Mouse (Mus musculus) right cerebral cortex, postnatal 36 days (tissue): ENCODE measurements around the gene B830017H08Rik.
A peak's percentile ranks its signal among the peaks of the same experiment; 100 is the strongest.

Source experiments
- DNase-seq, 2 experiments: peaks; one replicate each; pipeline ENCODE4 v3.0.0; 2022; ENCODE audit warnings: low spot score in 2 of 2, mixed read lengths in 1 of 2

Gene B830017H08Rik

GRCm38 (mm10) chr16:17832821-17833220 is at the start of gene B830017H08Rik:
Gene B830017H08Rik (plus strand): TSS chr16:17833121.
- DNase-seq, result no peak

GRCm38 (mm10) chr16:17785337-17785736 is 47.6 kb upstream of the B830017H08Rik start:
- DNase-seq, result no peak

- no peak for DNase-seq
These were observed 40.2 kb upstream of the B830017H08Rik start for GRCm38 (mm10) chr16:17792728-17793127.

- DNase-seq, result no peak
These were observed 38.9 kb upstream of the B830017H08Rik start for GRCm38 (mm10) chr16:17794047-17794446.

- DNase-seq, result no peak
These were observed 37.3 kb upstream of the B830017H08Rik start for GRCm38 (mm10) chr16:17795643-17796042.

- no peak for DNase-seq
These were observed 36.4 kb upstream of the B830017H08Rik start for GRCm38 (mm10) chr16:17796519-17796918.

- no peak for DNase-seq
These were observed 35.7 kb upstream of the B830017H08Rik start, which contains the start of gene Scarf2 for GRCm38 (mm10) chr16:17796971-17797811. Gene Scarf2 (plus strand): TSS chr16:17797282.

GRCm38 (mm10) chr16:17797812-17798311 is 35.1 kb upstream of the B830017H08Rik start:
- no peak for DNase-seq

GRCm38 (mm10) chr16:17798321-17799180 is 34.4 kb upstream of the B830017H08Rik start:
- no peak for DNase-seq

- DNase-seq, result no peak
These were observed 33.3 kb upstream of the B830017H08Rik start for GRCm38 (mm10) chr16:17799584-17799983.

GRCm38 (mm10) chr16:17801777-17802455 is 31.0 kb upstream of the B830017H08Rik start:
- DNase-seq, result no peak

- DNase-seq, result no peak
These were observed 30.5 kb upstream of the B830017H08Rik start for GRCm38 (mm10) chr16:17802456-17802838.

- DNase-seq, result peak; percentile 54 to 55
These were observed 29.9 kb upstream of the B830017H08Rik start for GRCm38 (mm10) chr16:17802839-17803674.

GRCm38 (mm10) chr16:17803675-17804448 is 29.1 kb upstream of the B830017H08Rik start:
- no peak for DNase-seq

GRCm38 (mm10) chr16:17804449-17804912 is 28.4 kb upstream of the B830017H08Rik start:
- no peak for DNase-seq

- no peak for DNase-seq
These were observed 27.9 kb upstream of the B830017H08Rik start for GRCm38 (mm10) chr16:17804982-17805381.

GRCm38 (mm10) chr16:17806581-17807191 is 26.2 kb upstream of the B830017H08Rik start:
- no peak for DNase-seq

GRCm38 (mm10) chr16:17807192-17808009 is 25.5 kb upstream of the B830017H08Rik start:
- DNase-seq, result peak; percentile 82 to 83
